Comparison of ENCODE assay signal across 1 mouse cellular context in the genomic region with DNA sequence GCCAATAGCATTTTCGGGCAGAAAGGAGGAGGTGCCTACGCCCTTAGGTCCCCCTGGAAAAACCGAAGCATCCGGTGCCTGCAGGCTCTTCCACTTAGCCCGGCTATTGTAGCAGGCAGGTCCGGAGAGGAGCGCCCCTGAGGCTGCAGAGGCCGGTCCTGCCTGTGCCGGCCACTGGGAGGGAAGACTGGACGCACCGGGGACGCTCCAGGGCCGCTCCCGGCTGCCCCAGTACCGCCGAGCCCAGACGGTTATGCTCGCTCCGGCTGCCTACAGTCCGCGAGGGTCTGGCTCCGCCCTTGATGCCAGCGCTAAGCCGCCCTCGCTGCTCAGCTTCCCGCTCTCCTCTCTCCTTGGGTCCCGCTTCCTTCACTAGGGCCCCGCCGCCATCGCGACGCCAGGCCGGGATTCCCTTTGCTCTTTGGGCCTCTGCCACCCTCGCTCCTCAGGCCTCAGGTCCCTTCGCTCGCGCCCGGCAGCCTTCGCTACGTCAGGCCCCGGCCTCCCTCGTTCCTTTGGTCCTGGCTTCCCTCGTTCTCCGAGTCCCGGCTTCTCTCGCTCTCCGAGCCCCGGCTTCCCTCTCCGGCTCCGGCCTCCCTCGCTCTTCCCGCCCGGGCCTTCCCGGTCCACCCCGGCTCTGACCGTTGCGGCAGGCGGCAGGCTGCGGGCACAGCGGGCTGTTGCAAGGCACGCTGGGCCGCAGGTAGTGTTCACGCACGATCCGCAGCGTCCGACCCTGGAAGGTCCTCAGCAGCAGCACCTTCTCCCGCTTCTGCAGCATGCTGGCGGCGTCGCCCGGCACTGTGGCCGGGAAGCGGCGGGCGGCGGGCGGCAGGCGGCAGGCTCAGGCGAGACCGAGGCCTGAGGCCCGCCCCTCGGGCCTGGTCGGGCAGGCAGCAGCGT.
A peak's percentile ranks its signal among the peaks of the same experiment; 100 is the strongest.
TF ChIP-seq lines count a peak whose summit lies in the region.

No protein-coding gene starts in this region.

TF ChIP-seq in MEL, 35 proteins besides CTCF, POLR2A, EP300 and RAD21 (continued from another document):
- TF ChIP-seq POLR2AphosphoS5 (IDR thresholded peaks at IDR 0.05; ENCODE audit: borderline replicate concordance, low read depth, low read length) (no peak), TBP (IDR thresholded peaks at IDR 0.05; ENCODE audit: low read depth, low read length) (peak; percentile 41; the same call in 1 of the 2 replicates), CHD1 (IDR thresholded peaks at IDR 0.05; ENCODE audit: low read depth, low read length) (peak; percentile 79; the same call in 1 of the 2 replicates)
TF ChIP-seq in MEL: peak in this region for 9.
